Mouse (Mus musculus) stomach, postnatal 0 days (tissue): ENCODE results near the gene Tex52. TPM values are rescaled to one million over a fixed set of nuclear protein-coding genes. Genes with fewer than 3 reads are reported as not detected.
A peak's percentile ranks its signal among the peaks of the same experiment; 100 is the strongest.

Experiments
- ATAC-seq: fragments of 200-750 bp; cut with Nextera tagmentation; 2 replicates; pipeline ENCODE4 v1.8.0; 2017; ENCODE audit not compliant: low FRiP score, low TSS enrichment
- DNase-seq: peaks from one replicate; pipeline ENCODE4 v3.0.0-alpha.2; 2016; ENCODE audit warnings: low spot score
- H3K27ac ChIP-seq: fragments of 300-500 bp; sonication (generic); replicated peaks from 2 replicates; pipeline ENCODE4 v1.5.1; 2014; ENCODE audit warnings: mild to moderate bottlenecking, control low read depth
- H3K27me3 ChIP-seq: fragments of 300-500 bp; sonication (generic); 2 replicates; pipeline ENCODE4 v1.6.1; 2014; ENCODE audit warnings: low read length; ENCODE audit not compliant: control insufficient read depth, insufficient read depth
- H3K36me3 ChIP-seq: fragments of 300-500 bp; sonication (generic); 2 replicates; pipeline ENCODE4 v1.6.1; 2014; ENCODE audit warnings: low read length, mixed read lengths; ENCODE audit not compliant: control insufficient read depth, insufficient read depth
- H3K4me1 ChIP-seq: fragments of 300-500 bp; sonication (generic); replicated peaks from 2 replicates; pipeline ENCODE4 v1.6.1; 2014; ENCODE audit warnings: antibody characterized with exemption; ENCODE audit not compliant: control insufficient read depth, insufficient read depth
- H3K4me2 ChIP-seq: fragments of 300-500 bp; sonication (generic); replicated peaks from 2 replicates; pipeline ENCODE4 v1.6.1; 2014; ENCODE audit warnings: low read depth, mild to moderate bottlenecking, control low read depth, moderate library complexity
- H3K4me3 ChIP-seq: fragments of 300-500 bp; sonication (generic); 2 replicates; pipeline ENCODE4 v1.5.1; 2014; ENCODE audit warnings: low read depth, low read length, control low read depth
- H3K9ac ChIP-seq: fragments of 300-500 bp; sonication (generic); 2 replicates; pipeline ENCODE4 v1.6.1; 2014; ENCODE audit warnings: mild to moderate bottlenecking, low read length, control low read depth, mixed read lengths
- H3K9me3 ChIP-seq: fragments of 300-500 bp; sonication (generic); 2 replicates; pipeline ENCODE4 v1.6.1; 2016; ENCODE audit warnings: low read length; ENCODE audit not compliant: control insufficient read depth
- CTCF ChIP-seq: IDR thresholded peaks from 2 replicates; pipeline ENCODE4 v1.5.1; 2016; ENCODE audit warnings: antibody characterized with exemption, low read depth, mild to moderate bottlenecking, moderate library complexity
- EP300 ChIP-seq: optimal IDR thresholded peaks from 2 replicates; pipeline ENCODE3; 2016; ENCODE audit warnings: antibody characterized with exemption
- WGBS: fragments of 180-500 bp; shearing (Covaris S2); extraction: QIAGEN DNeasy Blood & Tissue Kit; methylation state at CpG from one replicate; pipeline ENCODE4 v1.1.7; 2014; 5-methylcytosine and 5-hydroxymethylcytosine counted together
- polyA plus RNA-seq: library from polyadenylated mRNA; unstranded; fragments of >200 nt; fragmentation: Nextera tagmentation; extraction: Ambion mirVana; gene quantifications from 2 replicates; pipeline ENCODE4 v1.2.1, GENCODE M21; 2015

Tex52 gene
- polyA plus RNA-seq, 1 experiment from 2014 or later = 0.18 TPM

- TF ChIP-seq CTCF (no peak), EP300 (no peak)
- Histone ChIP-seq H3K36me3 (no peaks in the 10 kb centered on the region), H3K9ac (no peak overlapping the region), H3K27ac (no peak overlapping the region), H3K27me3 (no peaks in the 10 kb centered on the region), H3K4me2 (no peak overlapping the region), H3K9me3 (no peaks in the 10 kb centered on the region), H3K4me1 (no peaks in the 10 kb centered on the region), H3K4me3 (no peak overlapping the region)
- DNase-seq = no peak
- ATAC-seq = no peak
- WGBS = 85% methylated on average over 1 of the region's 1 CpGs
These were observed 42.8 kb downstream of the Tex52 start for GRCm38 (mm10) chr6:128418076-128418475.

- H3K4me2 ChIP-seq = no peak overlapping the region
- H3K36me3 ChIP-seq = no peaks in the 10 kb centered on the region
- H3K9ac ChIP-seq = no peak overlapping the region
- no peak overlapping the region for H3K27ac ChIP-seq
- H3K27me3 ChIP-seq = no peaks in the 10 kb centered on the region
- H3K4me1 ChIP-seq = no peaks in the 10 kb centered on the region
- TF ChIP-seq CTCF (no peak), EP300 (no peak)
- no peak for DNase-seq
- H3K9me3 ChIP-seq = no peaks in the 10 kb centered on the region
- H3K4me3 ChIP-seq = no peak overlapping the region
- no peak for ATAC-seq
- WGBS = 79% methylated on average over 2 of the region's 2 CpGs
These were observed 45.8 kb downstream of the Tex52 start for GRCm38 (mm10) chr6:128421036-128421435.

- Histone ChIP-seq H3K27me3 (no peaks in the 10 kb centered on the region), H3K9me3 (no peaks in the 10 kb centered on the region), H3K36me3 (no peaks in the 10 kb centered on the region), H3K27ac (no peak overlapping the region), H3K9ac (no peak overlapping the region), H3K4me2 (no peak overlapping the region), H3K4me3 (no peak overlapping the region), H3K4me1 (no peaks in the 10 kb centered on the region)
- no peak for DNase-seq
- 82% methylated on average over 3 of the region's 3 CpGs for WGBS
- TF ChIP-seq EP300 = no peak
- TF ChIP-seq CTCF = no peak
- no peak for ATAC-seq
These were observed 46.2 kb downstream of the Tex52 start for GRCm38 (mm10) chr6:128421480-128421879.

GRCm38 (mm10) chr6:128423496-128424268, 48.4 kb downstream of the Tex52 start:
- Histone ChIP-seq H3K9ac (peak overlapping the region; percentile 59), H3K9me3 (no peaks in the 10 kb centered on the region), H3K4me2 (peak overlapping the region; percentile 72), H3K27ac (peak overlapping the region; percentile 92), H3K4me1 (no peaks in the 10 kb centered on the region), H3K4me3 (peak overlapping the region; percentile 65), H3K27me3 (no peaks in the 10 kb centered on the region), H3K36me3 (no peaks in the 10 kb centered on the region)
- TF ChIP-seq CTCF (no peak), EP300 (no peak)
- 33% methylated on average over 15 of the region's 16 CpGs for WGBS
- no peak for ATAC-seq
- DNase-seq = no peak

- Histone ChIP-seq H3K27me3 (no peaks in the 10 kb centered on the region), H3K27ac (peak within 1 kb of the TSS; percentile 92), H3K4me2 (peak within 1 kb of the TSS; percentile 72), H3K36me3 (0 out of 2 replicates have a peak, but pooled peaks cover 2% of the 10 kb centered on the region), H3K4me3 (peak within 1 kb of the TSS; percentile 65), H3K9ac (peak within 1 kb of the TSS; percentile 59), H3K9me3 (no peaks in the 10 kb centered on the region), H3K4me1 (no peaks in the 10 kb centered on the region)
- DNase-seq (peak; percentile 95), ATAC-seq (peak; percentile 97)
- under 1% methylated on average over 42 of the region's 42 CpGs for WGBS
- TF ChIP-seq CTCF (peak; percentile 10; the same call in 1 of the 2 replicates), EP300 (peak; percentile 22)
These were observed 49.2 kb downstream of the Tex52 start, which contains the start of gene Itfg2 for GRCm38 (mm10) chr6:128424269-128425019. Itfg2 (minus strand) TSS chr6:128424931.
